Mouse (Mus musculus) G1E (cell line): ENCODE results near the gene Ccl1.

ENCODE experiments used
- CTCF ChIP-seq: IDR thresholded peaks from 2 replicates; pipeline ENCODE4 v1.5.1; 2012; ENCODE audit warnings: low read depth, low read length, inconsistent platforms, mixed read lengths
- GATA1 ChIP-seq: IDR thresholded peaks from 2 replicates; pipeline ENCODE4 v1.6.1; 2012; ENCODE audit warnings: borderline replicate concordance, low read length, inconsistent platforms, mixed read lengths

DNA sequence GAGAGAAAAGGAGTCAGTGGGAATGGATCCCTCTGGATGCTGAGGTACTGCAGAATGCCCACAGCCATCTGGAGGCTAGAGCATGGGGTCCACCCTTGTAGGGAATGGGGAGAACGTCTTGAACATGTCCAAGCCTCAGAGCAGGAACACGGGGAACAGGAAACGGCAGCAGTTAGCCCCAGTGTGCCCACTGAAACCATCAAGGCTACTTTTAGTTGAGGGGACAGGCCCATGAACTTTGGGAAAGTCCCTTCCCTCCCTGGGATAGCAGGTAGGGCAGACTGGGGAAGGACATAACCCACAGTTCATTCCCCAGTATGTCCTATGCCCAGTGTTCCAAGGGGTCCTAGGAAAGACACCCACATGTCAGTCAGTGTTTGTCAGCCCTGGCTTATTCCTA lies 119.8 kb downstream of the Ccl1 start:
- TF ChIP-seq CTCF (no peak), GATA1 (no peak)
